Comparison of ENCODE assay signal across 12 mouse cellular contexts in the genomic region with DNA sequence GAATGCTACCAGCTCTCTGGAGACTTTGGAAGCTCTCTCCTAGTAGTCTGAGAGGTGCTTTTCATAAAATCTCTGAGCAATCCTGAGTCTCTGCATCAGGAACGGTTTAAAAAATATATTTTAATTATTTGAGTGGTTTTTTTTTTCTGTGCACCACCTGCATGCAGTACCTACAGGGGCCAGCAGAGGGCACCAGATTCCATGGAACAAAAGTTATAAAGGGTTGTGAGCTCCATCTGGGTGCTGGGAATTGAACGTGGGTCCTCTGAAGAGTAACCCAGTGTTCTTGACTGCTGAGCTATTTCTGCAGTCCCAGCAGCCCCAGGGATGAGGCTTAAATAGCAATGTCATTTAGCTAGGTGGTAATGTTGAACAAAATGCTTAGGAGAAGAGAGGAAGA.
DNase-seq lines count a peak whose midpoint lies in the region; ATAC-seq and TF ChIP-seq lines count a peak whose summit lies in the region.
"Had no signal": no experiment of that assay in that cellular context is flagged by ENCODE, and none has a peak within 500 bp of the region (broad histone marks: within the 10 kb centered on the region; RNA-seq: fewer than 3 reads in every experiment).

No protein-coding gene starts in this region.

- 82% methylated on average over 2 of the region's 2 CpGs for WGBS in intestine, postnatal 0 days
- WGBS in intestine, embryonic 15.5 days, result 88% methylated on average over 2 of the region's 2 CpGs
- WGBS in midbrain, embryonic 13.5 days, result 97% methylated on average over 2 of the region's 2 CpGs

- no peaks in the 10 kb centered on the region for H3K36me3 ChIP-seq in intestine, postnatal 0 days (ENCODE audit: control insufficient read depth, insufficient read depth)
- no peaks in the 10 kb centered on the region for H3K36me3 ChIP-seq in intestine, embryonic 15.5 days
- peaks cover 11% of the 10 kb centered on the region for H3K36me3 ChIP-seq in midbrain, embryonic 13.5 days
- H3K36me3 ChIP-seq: embryonic facial prominence, embryonic 15.5 days had no signal

- POLR2A ChIA-PET in Patski (lab: Charles Lee), result no interaction called here

- in situ Hi-C loops in Patski (cut with MboI; ENCODE audit: low pct_unique_long_range_greater_than_20kb), result loop anchor here (10.0 kb wide), 1 partner anchor 241 kb away; no protein-coding TSS in a partner anchor

- H3K4me3 ChIP-seq in intestine, postnatal 0 days (ENCODE audit: low read depth, low read length), result no peak overlapping the region
- no peak overlapping the region for H3K4me3 ChIP-seq in intestine, embryonic 15.5 days (replicated peaks)
- no peak overlapping the region for H3K4me3 ChIP-seq in midbrain, embryonic 13.5 days (replicated peaks)
- H3K4me3 ChIP-seq: embryonic facial prominence, embryonic 15.5 days had no signal

- CTCF ChIA-PET in Patski (lab: Charles Lee), result interaction anchor here (0.7 to 2.1 kb wide), 7 partner anchors 10 to 155 kb away, joined by 3 to 8 read pairs (median 5); a partner anchor contains a TSS

- ATAC-seq in intestine, postnatal 0 days, result no peak
- ATAC-seq in intestine, embryonic 15.5 days, result no peak
- no peak for ATAC-seq in Patski
- ATAC-seq in midbrain, embryonic 13.5 days, result no peak

- peak; percentile 14 to 47 for DNase-seq in spleen, postnatal 10 days (ENCODE audit: low spot score in 2 of 2)
- no peak for DNase-seq in spleen, postnatal 36 days (ENCODE audit: low spot score in 2 of 2)
- no peak for DNase-seq in Patski (ENCODE audit: low read depth, low spot score)
- peak; percentile 18 for DNase-seq in thymus, postnatal 25 days
- DNase-seq in right cerebral cortex, postnatal 14 days, result no peak
- DNase-seq: adrenal gland, postnatal 25 days; cerebellum, postnatal 10 days; kidney, adult 9 months had no signal

- no peaks in the 10 kb centered on the region for H3K27me3 ChIP-seq in intestine, postnatal 0 days (replicated peaks; ENCODE audit: control insufficient read depth, insufficient read depth, low read length)
- no peaks in the 10 kb centered on the region for H3K27me3 ChIP-seq in intestine, embryonic 15.5 days (replicated peaks)
- no peaks in the 10 kb centered on the region for H3K27me3 ChIP-seq in Patski
- H3K27me3 ChIP-seq in midbrain, embryonic 13.5 days, result no peaks in the 10 kb centered on the region
- H3K27me3 ChIP-seq: embryonic facial prominence, embryonic 15.5 days had no signal

- no peak overlapping the region for H3K9ac ChIP-seq in intestine, postnatal 0 days (ENCODE audit: low read depth, low read length)
- no peak overlapping the region for H3K9ac ChIP-seq in intestine, embryonic 15.5 days
- no peak overlapping the region for H3K9ac ChIP-seq in midbrain, embryonic 13.5 days (replicated peaks)
- H3K9ac ChIP-seq: embryonic facial prominence, embryonic 15.5 days had no signal

- peak; percentile 66 for TF ChIP-seq CTCF in intestine, postnatal 0 days (IDR thresholded peaks at IDR 0.05; ENCODE audit: low read depth)
- TF ChIP-seq CTCF in Patski (IDR thresholded peaks at IDR 0.05), result peak; percentile 76

- H3K27ac ChIP-seq in intestine, postnatal 0 days (ENCODE audit: low read depth, low read length), result no peak overlapping the region
- H3K27ac ChIP-seq in intestine, embryonic 15.5 days, result no peak overlapping the region
- no peak overlapping the region for H3K27ac ChIP-seq in midbrain, embryonic 13.5 days
- H3K27ac ChIP-seq: embryonic facial prominence, embryonic 15.5 days had no signal

- H3K4me2 ChIP-seq in intestine, postnatal 0 days (replicated peaks; ENCODE audit: low read depth), result no peak overlapping the region
- H3K4me2 ChIP-seq in intestine, embryonic 15.5 days (replicated peaks), result no peak overlapping the region
- H3K4me2 ChIP-seq in midbrain, embryonic 13.5 days (replicated peaks), result no peak overlapping the region
- H3K4me2 ChIP-seq: embryonic facial prominence, embryonic 15.5 days had no signal

- peaks cover 7% of the 10 kb centered on the region; the same call in 1 of the 2 replicates for H3K9me3 ChIP-seq in intestine, postnatal 0 days (ENCODE audit: control insufficient read depth)
- no peaks in the 10 kb centered on the region for H3K9me3 ChIP-seq in intestine, embryonic 15.5 days
- H3K9me3 ChIP-seq in midbrain, embryonic 13.5 days, result peaks cover 10% of the 10 kb centered on the region; the same call in 1 of the 2 replicates
- H3K9me3 ChIP-seq: embryonic facial prominence, embryonic 15.5 days had no signal

- no peaks in the 10 kb centered on the region for H3K4me1 ChIP-seq in intestine, postnatal 0 days (replicated peaks; ENCODE audit: control insufficient read depth, insufficient read depth, low read length)
- H3K4me1 ChIP-seq in intestine, embryonic 15.5 days (replicated peaks), result no peaks in the 10 kb centered on the region
- H3K4me1 ChIP-seq in midbrain, embryonic 13.5 days (replicated peaks), result peaks cover 27% of the 10 kb centered on the region
- H3K4me1 ChIP-seq: embryonic facial prominence, embryonic 15.5 days had no signal

Comparison
In these comparisons a context has a peak if more than half of its experiments do, and no peak if none do; other contexts are left out.
1. DNase-seq: peak in spleen, postnatal 10 days (2 of 2) and thymus, postnatal 25 days (single experiment); none in spleen, postnatal 36 days (0 of 2), Patski (single experiment) and right cerebral cortex, postnatal 14 days (single experiment).